9 mouse cellular contexts compared by ENCODE assay signal in genomic region chr8:77214665-77215064, GRCm38 (mm10).
DNase-seq lines count a peak whose midpoint lies in the region; ATAC-seq and TF ChIP-seq lines count a peak whose summit lies in the region.
"Had no signal": no experiment of that assay in that cellular context is flagged by ENCODE, and none has a peak within 500 bp of the region (broad histone marks: within the 10 kb centered on the region; RNA-seq: fewer than 3 reads in every experiment).

No protein-coding gene starts in this region.

- intact Hi-C loops in gastrocnemius, adult 2 months (cut with DNase I) = no loop called here

- no peak overlapping the region for H3K9ac ChIP-seq in hindbrain, postnatal 0 days (replicated peaks; ENCODE audit: low read length)
- no peak overlapping the region for H3K9ac ChIP-seq in hindbrain, embryonic 11.5 days (ENCODE audit: low read depth, low read length)
- H3K9ac ChIP-seq in MEL (ENCODE audit: control insufficient read depth, low read depth, low read length, poor library complexity, severe bottlenecking) = no peak overlapping the region
- H3K9ac ChIP-seq: neural tube, embryonic 13.5 days had no signal

- H3K9me3 ChIP-seq in hindbrain, postnatal 0 days (ENCODE audit: low read length) = no peaks in the 10 kb centered on the region
- no peaks in the 10 kb centered on the region for H3K9me3 ChIP-seq in hindbrain, embryonic 11.5 days (ENCODE audit: control insufficient read depth, low read length)
- no peaks in the 10 kb centered on the region for H3K9me3 ChIP-seq in MEL (replicated peaks; ENCODE audit: insufficient read depth, low read length)
- H3K9me3 ChIP-seq: neural tube, embryonic 13.5 days had no signal

- H3K4me2 ChIP-seq in hindbrain, postnatal 0 days (ENCODE audit: low read depth, low read length) = no peak overlapping the region
- H3K4me2 ChIP-seq in hindbrain, embryonic 11.5 days (replicated peaks; ENCODE audit: low read depth, low read length) = no peak overlapping the region
- H3K4me2 ChIP-seq: neural tube, embryonic 13.5 days had no signal

- no peaks in the 10 kb centered on the region for H3K4me1 ChIP-seq in hindbrain, postnatal 0 days (ENCODE audit: insufficient read depth, low read length)
- H3K4me1 ChIP-seq in hindbrain, embryonic 11.5 days (replicated peaks; ENCODE audit: control insufficient read depth, insufficient read depth, low read length) = no peaks in the 10 kb centered on the region
- H3K4me1 ChIP-seq in MEL (ENCODE audit: control insufficient read depth in 1 of 2, insufficient read depth in 2 of 2, low read length in 2 of 2) = no peaks in the 10 kb centered on the region
- H3K4me1 ChIP-seq: neural tube, embryonic 13.5 days had no signal

- peak; percentile 88 for DNase-seq in hindbrain, postnatal 0 days (ENCODE audit: low spot score)
- no peak for DNase-seq in hindbrain, embryonic 11.5 days (ENCODE audit: low spot score)
- peak; percentile 78 for DNase-seq in MEL (ENCODE audit: low read depth, low spot score)
- peak; percentile 87 for DNase-seq in NIH3T3 (ENCODE audit: low read depth)
- DNase-seq in kidney, postnatal 36 days = peak; percentile 16 to 18
- no peak for DNase-seq in urinary bladder, postnatal 10 days (ENCODE audit: low spot score)
- DNase-seq in urinary bladder, adult 2 months (ENCODE audit: low spot score) = no peak
- no peak for DNase-seq in gastrocnemius, adult 2 months

- 34% methylated on average over 8 of the region's 8 CpGs for WGBS in hindbrain, postnatal 0 days
- WGBS in hindbrain, embryonic 11.5 days = 89% methylated on average over 8 of the region's 8 CpGs

- no peak for TF ChIP-seq RAD21 in MEL (IDR thresholded peaks at IDR 0.05; ENCODE audit: low read depth, low read length)

- H3K36me3 ChIP-seq in hindbrain, postnatal 0 days (ENCODE audit: insufficient read depth, low read length) = no peaks in the 10 kb centered on the region
- no peaks in the 10 kb centered on the region for H3K36me3 ChIP-seq in hindbrain, embryonic 11.5 days (ENCODE audit: control insufficient read depth, insufficient read depth, low read length)
- no peaks in the 10 kb centered on the region for H3K36me3 ChIP-seq in MEL (ENCODE audit: control insufficient read depth in 1 of 2, insufficient read depth in 2 of 2, low read length in 2 of 2)
- H3K36me3 ChIP-seq: neural tube, embryonic 13.5 days had no signal

- no peak for TF ChIP-seq EP300 in MEL (IDR thresholded peaks at IDR 0.05; ENCODE audit: low read depth in 1 of 2, low read length in 2 of 2)

- ATAC-seq in hindbrain, postnatal 0 days = 0 out of 2 replicates have a peak, but pooled peaks have one; percentile 27
- no peak for ATAC-seq in hindbrain, embryonic 11.5 days (ENCODE audit: low FRiP score)

- TF ChIP-seq CTCF in hindbrain, postnatal 0 days (IDR thresholded peaks at IDR 0.05; ENCODE audit: low read depth) = no peak
- TF ChIP-seq CTCF in MEL (IDR thresholded peaks at IDR 0.05 in 2 of 3, conservative IDR thresholded peaks at IDR 0.05 in 1 of 3; ENCODE audit: control insufficient read depth in 1 of 3, insufficient read depth in 1 of 3, low read depth in 2 of 3, low read length in 3 of 3, poor library complexity in 1 of 3, severe bottlenecking in 1 of 3) = no peak
- TF ChIP-seq CTCF in gastrocnemius, adult 2 months (IDR thresholded peaks at IDR 0.05) = no peak

- H3K4me3 ChIP-seq in hindbrain, postnatal 0 days (ENCODE audit: low read length) = no peak overlapping the region
- H3K4me3 ChIP-seq in hindbrain, embryonic 11.5 days (ENCODE audit: low read depth, low read length) = no peak overlapping the region
- no peak overlapping the region for H3K4me3 ChIP-seq in MEL (ENCODE audit: control insufficient read depth in 1 of 2, insufficient read depth in 1 of 2, low read depth in 2 of 2, low read length in 2 of 2)
- H3K4me3 ChIP-seq in gastrocnemius, adult 2 months = no peak overlapping the region
- H3K4me3 ChIP-seq: neural tube, embryonic 13.5 days had no signal

- no peak for TF ChIP-seq POLR2A in MEL (IDR thresholded peaks at IDR 0.05; ENCODE audit: control insufficient read depth in 1 of 2, insufficient read depth in 1 of 2, low read depth in 1 of 2, low read length in 2 of 2, poor library complexity in 1 of 2)

- no peaks in the 10 kb centered on the region for H3K27me3 ChIP-seq in hindbrain, postnatal 0 days (ENCODE audit: insufficient read depth, low read length)
- H3K27me3 ChIP-seq in hindbrain, embryonic 11.5 days (ENCODE audit: control insufficient read depth, insufficient read depth, low read length) = no peaks in the 10 kb centered on the region
- H3K27me3 ChIP-seq in MEL (ENCODE audit: control insufficient read depth in 1 of 2, insufficient read depth in 2 of 2, low read length in 2 of 2) = no peaks in the 10 kb centered on the region
- H3K27me3 ChIP-seq: neural tube, embryonic 13.5 days had no signal

- H3K27ac ChIP-seq in hindbrain, postnatal 0 days = no peak overlapping the region
- H3K27ac ChIP-seq in hindbrain, embryonic 11.5 days (ENCODE audit: low read depth, low read length) = no peak overlapping the region
- no peak overlapping the region for H3K27ac ChIP-seq in MEL (ENCODE audit: control insufficient read depth, low read depth, low read length)
- H3K27ac ChIP-seq in gastrocnemius, adult 2 months = no peak overlapping the region
- H3K27ac ChIP-seq: neural tube, embryonic 13.5 days had no signal

- H3K79me2 ChIP-seq in MEL (ENCODE audit: control insufficient read depth, insufficient read depth, low read length, poor library complexity) = no peaks in the 10 kb centered on the region

TF ChIP-seq in MEL, 35 proteins besides CTCF, POLR2A, EP300 and RAD21:
- TF ChIP-seq MXI1 (IDR thresholded peaks at IDR 0.05; ENCODE audit: low read depth, low read length) = no peak
- TF ChIP-seq ZNF384 (IDR thresholded peaks at IDR 0.05; ENCODE audit: low read depth, low read length) = no peak
- no peak for TF ChIP-seq USF2 (IDR thresholded peaks at IDR 0.05; ENCODE audit: borderline replicate concordance in 1 of 2, insufficient read depth in 1 of 2, low read depth in 1 of 2, low read length in 2 of 2)
- no peak for TF ChIP-seq SIN3A (IDR thresholded peaks at IDR 0.05; ENCODE audit: low read length)
- TF ChIP-seq USF1 (IDR thresholded peaks at IDR 0.05; ENCODE audit: low read depth, low read length) = no peak
- TF ChIP-seq MAZ (IDR thresholded peaks at IDR 0.05; ENCODE audit: low read depth, low read length) = no peak
- no peak for TF ChIP-seq MAFK (IDR thresholded peaks at IDR 0.05; ENCODE audit: borderline replicate concordance, low read depth, low read length)
- no peak for TF ChIP-seq TBP (IDR thresholded peaks at IDR 0.05; ENCODE audit: low read depth, low read length)
- no peak for TF ChIP-seq MYB (IDR thresholded peaks at IDR 0.05; ENCODE audit: low read depth, low read length)
- TF ChIP-seq NELFE (IDR thresholded peaks at IDR 0.05; ENCODE audit: low read depth, low read length) = no peak
- TF ChIP-seq UBTF (IDR thresholded peaks at IDR 0.05; ENCODE audit: borderline replicate concordance, insufficient read depth, low read depth, low read length) = no peak
- no peak for TF ChIP-seq ELF1 (IDR thresholded peaks at IDR 0.05; ENCODE audit: low read depth, low read length)
- no peak for TF ChIP-seq KAT2A (conservative IDR thresholded peaks at IDR 0.05; ENCODE audit: low read depth, low read length)
- no peak for TF ChIP-seq POLR2AphosphoS5 (IDR thresholded peaks at IDR 0.05; ENCODE audit: borderline replicate concordance, low read depth, low read length)
- no peak for TF ChIP-seq HCFC1 (IDR thresholded peaks at IDR 0.05; ENCODE audit: low read depth, low read length)
- TF ChIP-seq MYC (IDR thresholded peaks at IDR 0.05; ENCODE audit: low read depth, low read length) = no peak
TF ChIP-seq in MEL: peak in this region for 0.

Comparison
In these comparisons a context has a peak if more than half of its experiments do, and no peak if none do; other contexts are left out.
1. DNase-seq: peak in hindbrain, postnatal 0 days (single experiment), MEL (single experiment), NIH3T3 (single experiment) and kidney, postnatal 36 days (2 of 2); none in hindbrain, embryonic 11.5 days (single experiment), urinary bladder, postnatal 10 days (single experiment), urinary bladder, adult 2 months (single experiment) and gastrocnemius, adult 2 months (single experiment).